Mouse (Mus musculus): ENCODE data around the gene Spin4.

The Spin4 gene

GRCm38 (mm10) chrX:95026361-95026892 lies at the start of gene Spin4:
Gene Spin4, minus strand, starts transcription at chrX:95026682.
- peak; percentile 18 for DNase-seq (ENCODE audit: low spot score)

GRCm38 (mm10) chrX:95027907-95028306 lies 1.4 kb upstream of the Spin4 start:
- no peak for DNase-seq (ENCODE audit: low spot score)

- no peak for DNase-seq (ENCODE audit: low spot score)
Measured at GRCm38 (mm10) chrX:95025779-95026360, 612 bp downstream of the Spin4 start.

GRCm38 (mm10) chrX:95012033-95012432 lies 14.4 kb downstream of the Spin4 start:
- DNase-seq (ENCODE audit: low spot score) = no peak

GRCm38 (mm10) chrX:94998845-94999244 lies 27.6 kb downstream of the Spin4 start:
- DNase-seq (ENCODE audit: low spot score) = no peak

GRCm38 (mm10) chrX:94994113-94994512 lies 32.4 kb downstream of the Spin4 start:
- no peak for DNase-seq (ENCODE audit: low spot score)

GRCm38 (mm10) chrX:94990903-94991302 lies 35.6 kb downstream of the Spin4 start:
- DNase-seq (ENCODE audit: low spot score) = no peak

- DNase-seq (ENCODE audit: low spot score) = no peak
Measured at GRCm38 (mm10) chrX:94990080-94990825, 36.2 kb downstream of the Spin4 start.
